Mouse (Mus musculus): ENCODE results near the gene C87499.

Gene C87499

GRCm38 (mm10) chr4:88634311-88634710 lies at the start of gene C87499:
TSS of gene C87499 (minus strand) at chr4:88634411.
- DNase-seq (ENCODE audit: inconsistent ontology term): no peak

DNA sequence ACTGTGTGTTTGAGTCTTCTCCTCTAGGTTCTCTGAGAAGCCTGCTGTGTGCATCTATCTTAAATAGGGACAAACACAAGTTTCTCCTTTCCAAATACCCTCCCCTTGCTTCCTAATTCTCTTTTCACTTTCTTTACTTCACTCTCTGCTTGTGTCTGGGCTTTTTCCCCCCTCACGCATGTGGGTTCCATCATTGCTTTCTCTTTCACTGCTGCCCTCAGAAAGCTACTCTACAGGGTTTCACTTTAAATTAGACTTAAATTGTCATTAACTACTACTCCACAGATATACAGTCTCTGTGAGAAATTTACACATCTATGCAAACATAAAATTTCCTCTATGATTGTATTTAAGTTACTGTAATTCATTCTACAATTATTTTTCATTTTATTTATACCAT lies 49.6 kb upstream of the C87499 start, which contains the start of gene Ifna2:
Ifna2 (minus strand) TSS at position 101 of the 400 bp plus-strand sequence.
- DNase-seq (ENCODE audit: inconsistent ontology term): no peak

GRCm38 (mm10) chr4:88681353-88681752 lies 47.1 kb upstream of the C87499 start:
- no peak for DNase-seq (ENCODE audit: inconsistent ontology term)

DNA sequence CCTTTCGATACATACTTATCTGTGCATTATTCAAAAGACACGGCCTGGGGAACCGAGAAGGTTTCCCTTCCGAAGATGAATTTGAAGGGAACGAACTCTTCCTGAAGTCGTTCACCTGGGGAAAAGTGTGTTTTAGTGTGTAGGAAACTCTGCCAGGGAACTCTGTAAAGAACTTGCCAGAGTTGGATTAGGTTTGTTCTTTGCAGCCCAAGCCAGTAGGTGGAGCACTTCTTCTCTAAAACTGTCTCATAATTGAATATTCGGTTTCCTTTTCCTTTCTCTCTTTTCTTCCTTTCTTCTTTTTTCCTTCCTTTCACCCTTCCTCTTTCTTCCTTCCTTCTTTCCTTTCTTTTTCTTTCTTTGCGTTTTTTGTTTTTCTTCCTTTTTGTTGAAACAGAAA lies 46.2 kb upstream of the C87499 start:
- DNase-seq (ENCODE audit: inconsistent ontology term): peak; percentile 6

DNA sequence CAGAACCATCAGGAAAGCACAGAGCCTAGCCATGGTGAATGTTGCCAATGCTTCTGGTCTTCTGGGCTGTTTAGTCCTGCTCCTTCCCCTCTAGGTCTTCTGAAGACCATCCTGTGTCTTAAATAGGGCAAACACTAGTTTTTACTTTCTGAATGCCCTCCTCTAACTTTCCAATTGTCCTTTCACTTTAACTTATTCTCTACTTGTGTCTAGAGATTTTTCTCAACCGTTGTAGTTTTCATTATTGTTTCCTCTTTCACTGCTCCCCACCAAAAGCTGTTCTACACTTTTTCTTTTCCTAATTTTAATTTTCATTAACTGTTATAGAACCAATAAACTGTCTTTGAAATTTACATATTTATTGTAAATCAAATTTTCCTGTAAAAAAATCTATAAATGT lies 42.6 kb upstream of the C87499 start, which contains the start of gene Ifna16:
Ifna16 (minus strand) TSS at position 101 of the 400 bp plus-strand sequence.
- no peak for DNase-seq (ENCODE audit: inconsistent ontology term)

DNA sequence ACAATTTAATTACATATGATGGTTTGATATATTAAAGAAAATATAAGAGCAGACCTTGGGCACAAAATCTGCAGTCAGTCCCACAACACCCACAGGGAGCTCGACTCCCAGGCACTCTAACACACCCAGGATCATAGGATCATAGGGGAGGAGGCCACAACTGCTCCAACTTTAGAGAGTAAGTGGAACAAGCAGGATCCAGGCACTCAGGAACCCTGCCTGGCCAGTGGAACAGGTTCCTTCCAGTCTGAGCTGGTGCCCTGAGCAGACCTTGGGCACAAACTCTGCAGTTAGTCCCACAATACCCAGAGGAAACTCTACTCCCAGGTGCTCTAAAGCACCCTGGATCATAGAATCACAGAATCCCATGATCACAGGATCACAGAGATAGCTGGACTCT lies 21.2 kb upstream of the C87499 start:
- no peak for DNase-seq (ENCODE audit: inconsistent ontology term)

DNA sequence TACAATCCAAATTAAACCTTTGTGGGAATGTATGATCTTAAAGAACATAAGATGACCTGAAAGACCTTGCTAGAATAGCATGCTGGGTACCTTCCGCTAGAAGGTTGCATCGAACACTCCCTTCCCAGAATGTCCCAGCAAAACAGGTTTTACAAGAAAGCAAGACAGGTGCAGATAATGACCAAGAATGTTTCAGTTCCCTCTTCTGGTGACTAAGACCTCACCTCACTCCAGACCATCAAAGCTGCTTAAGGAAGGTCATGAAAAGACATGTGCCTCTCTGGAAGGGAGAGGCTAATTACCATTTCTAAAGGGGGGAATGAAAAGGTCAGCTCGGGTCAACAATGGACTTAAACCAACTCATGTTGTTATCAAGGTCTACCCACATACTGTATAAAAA lies 19.4 kb upstream of the C87499 start:
- DNase-seq (ENCODE audit: inconsistent ontology term): no peak

GRCm38 (mm10) chr4:88644359-88644758 lies 10.1 kb upstream of the C87499 start, which contains the start of gene Ifna13:
TSS of gene Ifna13 (minus strand) at chr4:88644459.
- DNase-seq (ENCODE audit: inconsistent ontology term): no peak

DNA sequence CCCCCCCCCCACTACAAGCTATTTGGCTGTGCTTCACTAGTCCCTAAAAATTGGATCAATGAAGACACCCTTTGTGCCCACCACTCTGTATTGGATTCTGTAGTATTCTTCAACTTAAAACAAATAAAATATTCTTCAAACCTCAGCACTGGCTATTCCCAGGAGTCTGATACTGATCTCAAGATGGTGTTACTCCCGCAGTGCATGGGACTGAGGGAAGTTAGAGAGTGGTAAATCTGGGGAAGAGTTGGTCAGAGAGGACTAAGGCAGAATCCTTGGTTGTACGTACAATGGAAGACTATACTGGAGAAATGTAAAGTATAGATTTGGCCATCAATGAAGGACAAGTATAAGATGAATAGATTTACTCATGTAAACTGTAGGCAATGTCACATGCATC lies 8.3 kb upstream of the C87499 start:
- peak; percentile 67 for DNase-seq (ENCODE audit: inconsistent ontology term)

DNA sequence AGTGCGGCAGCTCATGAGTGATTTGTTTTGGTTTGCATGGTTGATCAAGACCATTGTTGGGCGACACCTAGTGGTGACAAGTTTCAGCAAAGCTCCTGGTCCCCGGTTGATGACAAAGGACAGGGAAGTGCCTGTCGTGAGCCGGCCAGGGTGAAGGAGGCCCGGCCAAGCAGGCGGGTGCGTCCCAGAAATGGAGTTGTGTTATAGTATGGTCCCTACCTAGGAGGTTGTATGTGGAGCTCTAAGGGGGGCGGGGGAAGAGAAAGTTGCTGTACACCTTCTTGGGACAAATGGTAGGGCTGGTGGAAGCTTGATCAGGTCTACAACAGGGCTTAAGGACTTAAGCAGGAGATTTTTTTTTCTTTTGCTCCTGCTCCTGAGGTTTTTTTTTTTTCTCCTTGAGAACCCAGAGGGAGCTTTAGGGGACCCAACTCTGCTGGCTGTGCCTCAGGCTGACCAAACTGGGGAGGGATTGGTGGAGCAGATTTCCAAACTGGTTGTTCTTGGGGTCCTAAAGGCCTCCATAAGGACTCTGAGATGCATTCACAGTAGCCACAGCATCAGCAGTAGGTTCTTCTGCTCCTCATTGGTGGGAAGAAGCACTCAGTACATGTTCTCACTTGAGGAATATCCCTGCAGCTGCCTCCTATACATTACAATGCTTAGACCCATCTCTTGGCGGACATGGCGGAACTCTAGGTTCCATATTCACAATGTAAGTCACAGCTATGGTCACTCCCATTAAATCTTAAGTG lies 7.0 kb upstream of the C87499 start:
- peak; percentile 90 for DNase-seq (ENCODE audit: inconsistent ontology term)

GRCm38 (mm10) chr4:88640704-88641076 lies 6.5 kb upstream of the C87499 start:
- no peak for DNase-seq (ENCODE audit: inconsistent ontology term)

DNA sequence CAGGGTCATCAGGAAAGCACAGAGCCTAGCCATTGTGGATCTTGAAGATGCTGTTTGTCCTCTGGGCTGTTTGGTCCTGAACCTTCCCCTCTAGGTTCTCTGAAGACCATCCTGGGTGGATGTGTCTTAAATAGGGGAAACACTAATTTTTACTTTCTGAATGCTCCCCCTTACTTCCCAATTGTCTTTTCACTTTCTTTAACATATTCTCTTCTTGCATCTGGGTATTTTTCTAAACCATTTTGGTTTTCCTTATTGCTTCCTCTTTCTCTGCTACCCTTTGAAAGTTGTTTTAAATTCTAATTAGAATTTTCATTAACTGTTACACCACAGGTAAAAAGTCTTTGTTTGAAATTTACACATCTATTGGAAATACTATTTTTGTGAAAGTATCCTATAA lies 30.9 kb downstream of the C87499 start, which contains the start of gene Ifna12:
Ifna12 (minus strand) TSS at position 101 of the 400 bp plus-strand sequence.
- DNase-seq (ENCODE audit: inconsistent ontology term): no peak

GRCm38 (mm10) chr4:88592285-88592684 lies 41.9 kb downstream of the C87499 start, which contains the start of gene Ifna9:
TSS of gene Ifna9 (minus strand) at chr4:88592385.
- no peak for DNase-seq (ENCODE audit: inconsistent ontology term)

Data from Muller cell, postnatal 12 days (primary cell).